Mouse (Mus musculus) hindbrain, embryonic 16.5 days (tissue): ENCODE data around the gene Mpped2. TPM values are rescaled to one million over a fixed set of nuclear protein-coding genes. Genes with fewer than 3 reads are reported as not detected.
A peak's percentile ranks its signal among the peaks of the same experiment; 100 is the strongest.

ENCODE experiments used
- ATAC-seq: fragments of 200-750 bp; cut with Nextera tagmentation; 2 replicates; pipeline ENCODE4 v1.8.0; 2017; ENCODE audit warnings: moderate TSS enrichment, moderate library complexity
- H3K27ac ChIP-seq: fragments of 300-500 bp; sonication (generic); 2 replicates; pipeline ENCODE4 v1.5.1; 2014; ENCODE audit warnings: low read depth, mild to moderate bottlenecking, control low read depth, low read length, moderate library complexity
- H3K27me3 ChIP-seq: fragments of 300-500 bp; sonication (generic); replicated peaks from 2 replicates; pipeline ENCODE4 v1.6.1; 2014; ENCODE audit warnings: low read length; ENCODE audit not compliant: control insufficient read depth, insufficient read depth
- H3K36me3 ChIP-seq: fragments of 300-500 bp; sonication (generic); 2 replicates; pipeline ENCODE4 v1.6.1; 2014; ENCODE audit warnings: mild to moderate bottlenecking, low read length, moderate library complexity, mixed read lengths; ENCODE audit not compliant: control insufficient read depth, insufficient read depth
- H3K4me1 ChIP-seq: fragments of 300-500 bp; sonication (generic); 2 replicates; pipeline ENCODE4 v1.6.1; 2014; ENCODE audit warnings: low read depth, low read length; ENCODE audit not compliant: control insufficient read depth, insufficient read depth
- H3K4me2 ChIP-seq: fragments of 300-500 bp; sonication (generic); 2 replicates; pipeline ENCODE4 v1.6.1; 2014; ENCODE audit warnings: mild to moderate bottlenecking, low read length, control low read depth, moderate library complexity
- H3K4me3 ChIP-seq: fragments of 300-500 bp; sonication (generic); 2 replicates; pipeline ENCODE4 v1.5.1; 2014; ENCODE audit warnings: mild to moderate bottlenecking, low read length, control low read depth, moderate library complexity
- H3K9ac ChIP-seq: fragments of 300-500 bp; sonication (generic); 2 replicates; pipeline ENCODE4 v1.6.1; 2014; ENCODE audit warnings: low read depth, mild to moderate bottlenecking, control low read depth, low read length, moderate library complexity
- H3K9me3 ChIP-seq: fragments of 300-500 bp; sonication (generic); 2 replicates; pipeline ENCODE4 v1.6.1; 2014; ENCODE audit warnings: mild to moderate bottlenecking, low read length, moderate library complexity; ENCODE audit not compliant: control insufficient read depth
- WGBS: fragments of 180-500 bp; shearing (Covaris S2); extraction: QIAGEN DNeasy Blood & Tissue Kit; methylation state at CpG from one replicate; pipeline ENCODE4 v1.1.7; 2014; 5-methylcytosine and 5-hydroxymethylcytosine counted together
- polyA plus RNA-seq: library from polyadenylated mRNA; unstranded; fragments of >200 nt; fragmentation: Nextera tagmentation; extraction: Ambion mirVana; gene quantifications from 2 replicates; pipeline ENCODE4 v1.2.1, GENCODE M21; 2015

The Mpped2 gene
- polyA plus RNA-seq, 1 experiment from 2014 or later = 112 TPM

- 45% methylated on average over 9 of the region's 9 CpGs for WGBS
- no peak overlapping the region for H3K9ac ChIP-seq
- H3K9me3 ChIP-seq = no peaks in the 10 kb centered on the region
- no peak overlapping the region for H3K4me2 ChIP-seq
- no peak overlapping the region for H3K27ac ChIP-seq
- H3K36me3 ChIP-seq = no peaks in the 10 kb centered on the region
- no peak overlapping the region for H3K4me3 ChIP-seq
- H3K4me1 ChIP-seq = peaks cover 3% of the 10 kb centered on the region; the same call in 1 of the 2 replicates
- no peaks in the 10 kb centered on the region for H3K27me3 ChIP-seq
- peak; percentile 46; the same call in 1 of the 2 replicates for ATAC-seq
Observed at GRCm38 (mm10) chr2:106849389-106849788, 156.3 kb downstream of the Mpped2 start.

GRCm38 (mm10) chr2:106851515-106851914 is 158.4 kb downstream of the Mpped2 start:
- H3K36me3 ChIP-seq = no peaks in the 10 kb centered on the region
- no peak overlapping the region for H3K9ac ChIP-seq
- H3K27me3 ChIP-seq = no peaks in the 10 kb centered on the region
- WGBS = 82% methylated on average over 8 of the region's 8 CpGs
- no peaks in the 10 kb centered on the region for H3K9me3 ChIP-seq
- no peak overlapping the region for H3K4me2 ChIP-seq
- no peak overlapping the region for H3K27ac ChIP-seq
- H3K4me3 ChIP-seq = no peak overlapping the region
- no peak for ATAC-seq
- peaks cover 20% of the 10 kb centered on the region for H3K4me1 ChIP-seq

DNA sequence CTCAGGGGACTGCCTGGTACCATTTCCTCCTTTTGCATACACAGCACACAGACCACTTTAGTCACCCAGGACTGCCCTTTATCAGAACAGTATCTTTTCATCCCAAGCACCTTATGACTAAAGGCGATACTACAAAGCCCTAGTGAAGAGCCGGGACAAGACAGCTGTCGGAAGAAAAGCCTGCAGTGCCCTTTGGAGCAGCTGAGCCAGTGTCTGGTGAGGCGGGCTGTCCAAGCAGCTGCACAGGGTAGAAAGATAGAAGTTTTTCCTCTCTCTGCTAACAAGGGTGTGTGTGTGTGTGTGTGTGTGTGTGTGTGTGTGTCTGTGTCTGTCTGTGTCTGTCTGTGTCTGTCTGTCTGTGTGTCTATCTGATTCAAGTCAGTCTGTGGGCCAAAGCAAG is 161.1 kb downstream of the Mpped2 start:
- no peaks in the 10 kb centered on the region for H3K27me3 ChIP-seq
- H3K9ac ChIP-seq = no peak overlapping the region
- peaks cover 27% of the 10 kb centered on the region for H3K4me1 ChIP-seq
- H3K4me3 ChIP-seq = no peak overlapping the region
- H3K4me2 ChIP-seq = no peak overlapping the region
- H3K9me3 ChIP-seq = no peaks in the 10 kb centered on the region
- WGBS = 32% methylated on average over 4 of the region's 4 CpGs
- ATAC-seq = peak; percentile 31; the same call in 1 of the 2 replicates
- H3K27ac ChIP-seq = no peak overlapping the region
- no peaks in the 10 kb centered on the region for H3K36me3 ChIP-seq

GRCm38 (mm10) chr2:106854758-106855157 is 161.7 kb downstream of the Mpped2 start:
- no peaks in the 10 kb centered on the region for H3K9me3 ChIP-seq
- H3K36me3 ChIP-seq = no peaks in the 10 kb centered on the region
- H3K27me3 ChIP-seq = no peaks in the 10 kb centered on the region
- peaks cover 27% of the 10 kb centered on the region for H3K4me1 ChIP-seq
- 23% methylated on average over 8 of the region's 8 CpGs for WGBS
- H3K9ac ChIP-seq = no peak overlapping the region
- H3K4me2 ChIP-seq = no peak overlapping the region
- ATAC-seq = peak; percentile 41
- H3K27ac ChIP-seq = no peak overlapping the region
- no peak overlapping the region for H3K4me3 ChIP-seq

DNA sequence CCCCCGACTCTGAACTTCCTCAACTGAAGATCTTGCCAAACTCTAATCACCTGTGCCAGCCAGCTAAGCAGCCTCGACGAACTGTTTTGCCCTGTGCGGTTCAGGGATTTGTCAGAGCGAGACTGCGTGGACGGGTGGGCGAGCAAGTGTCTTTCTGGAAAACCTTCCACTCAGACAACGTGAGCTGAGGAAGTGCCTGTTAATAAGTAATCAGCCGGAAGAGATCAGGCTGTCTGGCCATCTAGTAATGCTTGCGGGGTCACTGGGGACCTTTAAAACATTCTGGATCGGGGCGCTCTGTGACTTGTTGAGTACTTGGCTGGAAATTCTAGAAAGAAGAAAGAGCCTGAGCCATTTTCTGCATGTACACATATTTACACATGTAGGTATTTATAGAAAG is 162.1 kb downstream of the Mpped2 start:
- H3K27me3 ChIP-seq = no peaks in the 10 kb centered on the region
- no peak overlapping the region for H3K4me2 ChIP-seq
- 36% methylated on average over 13 of the region's 13 CpGs for WGBS
- H3K27ac ChIP-seq = no peak overlapping the region
- H3K4me3 ChIP-seq = no peak overlapping the region
- no peak for ATAC-seq
- H3K9ac ChIP-seq = no peak overlapping the region
- no peaks in the 10 kb centered on the region for H3K36me3 ChIP-seq
- no peaks in the 10 kb centered on the region for H3K9me3 ChIP-seq
- H3K4me1 ChIP-seq = peaks cover 27% of the 10 kb centered on the region

GRCm38 (mm10) chr2:106855623-106856350 is 162.7 kb downstream of the Mpped2 start:
- Histone ChIP-seq H3K4me2 (no peak overlapping the region), H3K27me3 (no peaks in the 10 kb centered on the region), H3K27ac (no peak overlapping the region), H3K4me1 (peaks cover 27% of the 10 kb centered on the region), H3K9ac (no peak overlapping the region), H3K9me3 (no peaks in the 10 kb centered on the region), H3K36me3 (no peaks in the 10 kb centered on the region), H3K4me3 (no peak overlapping the region)
- 29% methylated on average over 12 of the region's 12 CpGs for WGBS
- ATAC-seq = peak; percentile 49

GRCm38 (mm10) chr2:106856361-106856961 is 163.4 kb downstream of the Mpped2 start:
- no peak overlapping the region for H3K9ac ChIP-seq
- 34% methylated on average over 9 of the region's 9 CpGs for WGBS
- H3K4me3 ChIP-seq = no peak overlapping the region
- no peaks in the 10 kb centered on the region for H3K9me3 ChIP-seq
- peaks cover 33% of the 10 kb centered on the region for H3K4me1 ChIP-seq
- H3K27me3 ChIP-seq = no peaks in the 10 kb centered on the region
- no peaks in the 10 kb centered on the region for H3K36me3 ChIP-seq
- H3K27ac ChIP-seq = no peak overlapping the region
- no peak for ATAC-seq
- H3K4me2 ChIP-seq = no peak overlapping the region

DNA sequence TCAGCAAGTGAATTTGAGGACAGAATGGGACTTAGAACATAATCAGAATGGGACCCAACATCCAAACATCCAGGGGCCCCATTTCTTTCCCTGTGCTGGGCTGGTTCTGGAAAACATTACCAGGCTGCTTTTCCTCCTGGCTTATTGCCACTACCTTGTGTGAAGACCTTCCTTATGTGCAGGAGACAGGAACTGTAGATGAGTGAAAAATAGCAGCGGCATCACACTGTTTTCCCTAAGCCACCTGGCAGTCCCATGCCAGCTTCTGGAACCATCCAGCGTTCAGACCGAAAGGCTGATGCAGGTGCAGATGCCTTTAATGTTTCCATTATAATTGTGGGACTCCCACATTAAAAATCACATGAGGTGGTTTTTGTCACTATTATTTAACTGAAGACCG is 164.2 kb downstream of the Mpped2 start:
- Histone ChIP-seq H3K27me3 (no peaks in the 10 kb centered on the region), H3K9ac (no peak overlapping the region), H3K4me2 (no peak overlapping the region), H3K36me3 (no peaks in the 10 kb centered on the region), H3K4me3 (no peak overlapping the region), H3K9me3 (no peaks in the 10 kb centered on the region), H3K27ac (no peak overlapping the region), H3K4me1 (peaks cover 33% of the 10 kb centered on the region)
- WGBS = 66% methylated on average over 4 of the region's 4 CpGs
- no peak for ATAC-seq

DNA sequence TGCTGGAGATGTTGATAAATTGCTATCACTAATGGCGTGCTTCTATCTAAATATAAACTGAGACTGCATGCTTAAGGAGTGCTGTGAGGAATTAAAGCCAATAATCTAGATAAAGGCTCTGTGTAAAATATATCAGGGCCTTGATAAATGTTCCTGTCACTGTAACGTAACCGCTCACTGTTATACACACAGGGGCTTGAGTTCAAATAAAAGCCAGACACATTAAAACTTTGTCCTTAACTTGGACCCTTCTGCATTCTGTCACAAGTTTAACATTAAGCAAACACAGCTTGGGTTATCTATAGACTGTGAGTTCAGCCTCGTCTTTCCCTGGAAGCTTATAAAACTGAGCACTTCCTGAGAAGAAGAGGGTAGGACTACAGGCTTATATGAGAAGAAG is 164.6 kb downstream of the Mpped2 start:
- Histone ChIP-seq H3K4me1 (peaks cover 33% of the 10 kb centered on the region), H3K9ac (no peak overlapping the region), H3K27ac (no peak overlapping the region), H3K27me3 (no peaks in the 10 kb centered on the region), H3K9me3 (no peaks in the 10 kb centered on the region), H3K36me3 (no peaks in the 10 kb centered on the region), H3K4me3 (no peak overlapping the region), H3K4me2 (no peak overlapping the region)
- 71% methylated on average over 4 of the region's 4 CpGs for WGBS
- ATAC-seq = no peak
